Mouse (Mus musculus) adrenal gland (tissue): ENCODE measurements around the gene Yipf4.

ENCODE experiments used
- intact Hi-C: fragments of 180-260 bp; cut with DNase I; formaldehyde crosslinking; loops from one replicate; pipeline ENCODE4 v1.15.1; 2025

Gene Yipf4

DNA sequence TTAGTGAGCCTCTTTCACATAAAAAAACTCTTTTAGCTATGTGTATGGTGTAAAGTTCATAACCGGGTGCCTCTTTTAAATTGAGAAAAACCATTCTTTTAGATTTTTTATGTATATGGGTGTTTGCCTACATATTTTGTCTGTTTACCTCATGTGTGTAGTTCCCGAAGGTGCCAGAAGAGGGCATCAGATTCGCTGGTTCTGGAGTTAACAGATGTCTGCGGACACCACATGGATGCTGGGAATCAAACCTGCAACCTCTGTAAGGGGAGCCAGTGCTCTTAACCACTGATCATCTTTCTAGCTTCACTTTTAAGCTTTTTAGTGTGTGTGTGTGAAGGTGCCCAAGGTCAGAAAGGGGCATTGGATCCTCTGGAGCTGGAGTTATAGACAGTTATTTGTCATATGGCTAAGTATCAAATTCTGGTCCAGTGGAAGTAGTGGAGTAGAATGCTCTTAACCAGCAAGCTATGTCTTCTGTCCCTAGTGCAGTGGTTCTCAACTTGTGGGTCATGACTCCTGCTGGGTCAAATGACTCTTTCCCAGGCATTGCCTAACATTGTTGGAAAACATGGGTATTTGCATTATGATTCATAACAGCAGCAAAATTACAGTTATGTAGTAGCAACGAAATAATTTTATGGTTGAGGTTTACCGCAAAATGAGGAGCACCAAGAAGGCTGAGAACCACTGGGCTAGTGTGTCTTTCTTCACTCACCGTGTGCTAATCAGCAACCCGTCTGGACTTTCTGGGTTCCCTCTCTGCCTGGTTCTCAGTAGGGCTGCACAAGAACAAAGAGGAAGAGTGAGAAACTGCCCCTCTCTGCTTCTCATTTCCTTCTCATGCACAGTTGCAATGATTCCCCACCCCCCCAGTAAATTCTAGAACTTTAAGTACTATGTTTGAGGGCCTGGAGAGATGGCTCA is 33.8 kb downstream of the Yipf4 start:
- intact Hi-C loops, result no loop called here

DNA sequence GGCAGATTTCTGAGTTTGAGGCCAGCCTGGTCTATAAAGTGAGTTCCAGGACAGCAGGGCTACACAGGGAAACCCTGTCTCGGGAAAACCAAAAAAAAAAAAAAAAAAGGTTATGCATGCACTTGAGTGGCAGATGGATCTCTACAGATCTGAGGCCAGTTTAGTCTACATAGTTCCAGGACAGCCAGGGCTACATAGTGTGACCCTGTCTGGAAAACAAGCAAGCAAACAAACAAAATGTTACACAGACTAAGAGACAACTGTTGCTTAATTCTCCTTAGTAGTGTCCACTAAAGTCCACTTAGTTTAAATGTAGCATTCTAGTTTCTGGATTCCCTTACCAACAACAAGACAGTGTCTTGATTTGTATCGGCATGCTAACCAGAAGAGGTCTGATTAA is 36.8 kb downstream of the Yipf4 start:
- intact Hi-C loops, result loop anchor here (5.0 kb wide), 1 partner anchor 34 kb away; no protein-coding TSS in a partner anchor

DNA sequence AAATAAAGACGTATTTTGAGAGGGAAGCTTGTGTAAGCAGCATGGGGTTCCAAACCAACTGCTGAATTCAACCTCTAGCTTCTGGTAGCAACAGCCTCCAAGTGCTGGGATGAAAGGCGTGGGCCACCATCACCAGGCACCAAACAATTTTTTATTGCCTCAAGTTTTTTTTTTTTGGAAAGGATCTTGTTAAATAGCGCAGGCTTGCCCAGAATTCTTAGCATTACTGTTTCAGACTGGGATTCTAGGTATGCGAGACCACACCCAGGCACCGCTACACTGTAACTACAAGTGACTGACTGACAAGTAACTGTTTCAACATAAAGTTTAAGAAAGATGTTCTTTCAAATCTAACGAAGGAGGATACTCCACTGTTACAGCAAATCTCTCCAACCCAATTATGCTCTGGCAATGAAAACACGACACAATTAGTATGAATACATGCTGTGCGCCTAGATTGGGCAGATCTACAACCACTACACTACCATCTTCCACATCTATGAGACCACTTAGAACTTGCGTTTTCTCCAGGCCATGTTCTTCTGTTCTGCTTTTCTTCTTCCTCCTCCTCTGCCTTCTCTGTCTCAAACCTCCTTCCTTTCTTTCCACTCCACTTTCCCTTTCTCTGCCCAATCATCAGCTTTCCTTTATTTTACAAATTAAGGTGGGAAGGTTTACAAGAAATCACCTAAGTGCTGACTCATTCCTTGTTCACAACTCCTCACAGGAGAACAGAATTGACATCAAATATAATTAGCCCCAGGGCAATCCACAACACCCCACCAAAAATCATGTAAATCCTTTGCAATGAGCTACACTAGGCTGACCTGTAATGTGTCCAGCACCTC is 37.7 kb downstream of the Yipf4 start:
- intact Hi-C loops, result loop anchor here (5.0 kb wide), 1 partner anchor 35 kb away; no protein-coding TSS in a partner anchor

DNA sequence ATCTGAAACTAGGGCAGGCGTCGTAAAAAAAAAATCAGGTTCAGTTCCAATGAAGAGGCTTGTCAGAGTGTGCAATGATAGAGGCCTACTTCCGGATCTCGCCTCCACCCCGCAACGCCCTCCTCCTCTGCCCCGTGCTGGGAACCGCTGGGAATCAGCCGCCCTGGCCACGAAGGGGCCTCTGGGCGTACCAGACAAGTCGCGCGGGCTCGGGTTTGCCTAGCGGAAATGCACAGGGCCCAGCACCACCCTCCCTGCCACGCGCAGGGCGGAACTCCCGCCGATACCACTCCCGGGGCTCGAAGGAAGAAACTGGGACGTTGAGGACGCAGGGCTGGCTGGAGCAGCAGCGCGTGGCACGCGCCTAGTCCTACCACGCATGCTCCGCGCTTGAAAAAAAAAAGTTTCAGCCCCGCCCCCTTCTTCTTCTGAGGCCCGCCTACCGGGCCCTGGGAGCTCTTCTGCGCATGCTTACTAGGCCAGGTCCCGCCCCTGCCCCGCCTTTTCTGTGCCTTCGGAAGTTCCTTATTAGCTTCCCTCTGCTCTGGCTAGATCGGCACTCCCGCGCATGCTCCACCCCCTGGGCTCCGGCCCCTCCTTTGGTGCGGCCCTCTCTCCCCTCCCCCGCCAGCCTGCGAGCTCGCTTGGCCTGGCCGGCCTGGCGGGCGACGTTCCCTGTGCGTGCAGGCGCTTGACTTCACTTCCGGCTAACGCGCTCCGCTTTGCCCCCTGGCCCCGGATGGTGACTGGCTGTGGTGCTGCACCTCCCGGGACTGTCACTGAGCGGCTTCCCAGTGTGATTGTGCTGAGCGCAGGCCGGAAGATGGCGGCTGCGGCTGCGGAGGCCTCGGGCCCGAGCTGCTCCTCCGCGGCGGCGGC is 38.7 kb downstream of the Yipf4 start, which contains the start of gene Birc6:
Birc6 (plus strand) TSS at position 567 of the 879 bp plus-strand sequence.
- intact Hi-C loops, result loop anchor here (5.0 kb wide), 1 partner anchor 36 kb away; no protein-coding TSS in a partner anchor

DNA sequence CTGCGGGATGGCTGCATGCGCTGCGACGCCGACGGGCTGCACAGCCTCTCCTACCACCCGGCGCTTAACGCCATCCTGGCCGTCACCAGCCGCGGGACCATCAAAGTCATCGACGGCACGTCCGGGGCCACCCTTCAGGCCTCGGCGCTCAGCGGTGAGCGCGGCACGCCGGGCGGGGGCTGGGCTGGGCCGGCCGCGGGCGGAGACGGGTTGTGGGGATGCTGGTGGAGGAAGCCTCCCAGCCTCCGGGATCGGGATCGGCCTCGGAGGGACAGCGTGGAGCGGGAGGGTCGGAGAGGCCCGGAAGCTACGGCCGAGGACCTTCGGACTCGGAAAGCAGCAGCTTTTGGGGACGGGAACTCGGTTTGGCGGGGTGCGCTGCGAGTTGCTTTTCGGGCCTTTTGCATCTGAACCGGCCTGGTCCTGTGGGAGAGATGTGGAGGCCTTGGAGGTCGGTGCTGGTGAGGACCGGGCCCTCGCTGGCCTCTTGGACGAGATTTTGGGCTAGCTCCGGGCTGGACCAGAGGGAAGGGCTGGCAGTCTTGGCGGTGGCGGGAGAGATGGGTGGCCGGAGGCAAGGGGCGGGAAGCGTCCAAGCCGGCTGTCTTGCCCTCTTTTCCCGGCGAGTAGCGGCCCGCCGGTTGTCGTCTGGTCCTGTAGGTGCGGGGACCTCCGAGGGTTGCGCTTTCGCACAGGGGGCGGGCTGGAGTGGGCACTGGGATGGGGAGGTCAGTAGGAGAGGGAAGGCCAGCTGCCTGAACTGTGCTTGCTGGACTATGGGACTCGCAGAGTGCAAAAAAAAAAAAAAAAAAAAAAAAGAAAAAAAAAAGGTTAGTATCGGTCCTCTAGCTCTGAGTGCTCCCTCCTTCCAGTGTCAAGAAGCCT is 39.6 kb downstream of the Yipf4 start:
- intact Hi-C loops, result loop anchor here (5.0 kb wide), 1 partner anchor 37 kb away; no protein-coding TSS in a partner anchor

DNA sequence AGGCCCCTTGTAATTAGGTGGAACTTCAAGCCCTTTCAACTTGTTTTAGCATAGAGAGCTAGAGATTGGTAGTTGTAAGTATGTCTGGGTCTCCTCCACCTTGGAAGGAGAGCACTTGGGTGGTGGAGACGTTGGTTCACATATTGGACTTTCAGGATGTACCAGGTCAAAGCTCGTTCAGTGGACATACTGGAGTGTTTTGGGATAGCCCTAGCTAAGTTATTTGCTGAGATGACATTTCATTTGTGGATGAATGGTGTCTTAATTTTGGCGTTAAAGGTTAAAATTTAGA is 40.2 kb downstream of the Yipf4 start:
- intact Hi-C loops, result loop anchor here (5.0 kb wide), 1 partner anchor 37 kb away; no protein-coding TSS in a partner anchor

DNA sequence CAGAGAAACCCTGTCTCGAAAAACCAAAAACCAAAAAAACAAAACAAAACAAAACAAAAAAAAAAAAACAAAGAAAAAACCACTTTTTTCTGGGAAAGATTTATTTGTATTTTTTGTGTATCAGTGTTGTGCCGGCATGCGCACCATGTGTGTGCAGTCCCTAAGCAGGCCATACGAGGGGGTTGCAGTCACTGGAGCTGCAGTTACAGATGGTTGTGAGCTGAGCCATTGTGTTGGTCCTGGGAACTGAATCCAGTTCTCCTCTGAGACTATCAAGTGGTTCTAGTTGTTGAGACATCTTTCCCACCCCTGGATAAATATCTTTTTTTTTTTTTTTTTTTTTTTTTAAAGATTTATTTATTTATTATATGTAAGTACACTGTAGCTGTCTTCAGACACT is 45.7 kb downstream of the Yipf4 start:
- intact Hi-C loops, result no loop called here

DNA sequence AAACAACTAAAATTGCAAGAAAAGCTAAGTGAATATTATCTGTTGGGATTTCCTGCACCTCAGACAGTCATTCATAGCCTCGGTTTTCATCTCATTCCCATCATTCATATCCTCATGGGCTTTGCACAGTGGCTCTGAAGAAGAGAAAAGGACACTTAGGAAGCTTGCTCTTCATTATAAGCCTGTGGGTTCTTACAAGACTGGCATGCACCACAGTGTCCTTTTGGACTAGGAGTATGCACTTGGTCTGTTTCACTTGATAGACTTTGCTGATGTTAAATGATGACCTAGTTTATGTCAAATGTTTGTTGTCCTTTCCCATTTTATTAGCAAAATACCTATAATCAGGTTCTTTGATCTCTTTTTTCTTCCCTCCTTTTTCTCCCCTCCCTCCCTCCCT is 48.2 kb downstream of the Yipf4 start:
- intact Hi-C loops, result no loop called here

DNA sequence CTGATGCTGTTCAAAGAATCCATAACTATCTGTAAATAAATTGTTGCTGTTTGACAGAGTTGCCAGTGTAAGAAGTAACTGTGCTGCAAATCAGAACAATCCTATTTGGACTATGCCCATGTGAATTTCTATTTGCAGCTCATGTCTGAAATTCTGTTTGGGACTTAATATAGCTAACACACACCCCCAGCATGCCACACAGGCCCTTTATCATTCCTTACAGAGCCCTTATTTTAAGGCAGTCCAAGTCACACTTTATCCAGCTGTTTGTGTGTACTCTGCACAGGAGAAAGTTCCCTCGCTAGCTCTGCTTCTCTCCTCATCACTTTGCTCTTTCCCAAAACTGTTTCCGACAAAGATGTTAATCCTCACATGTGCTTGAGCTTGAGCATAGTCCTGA is 54.3 kb downstream of the Yipf4 start:
- intact Hi-C loops, result no loop called here
